Mouse (Mus musculus): ENCODE results near the gene Uba3.

Uba3 gene

GRCm38 (mm10) chr6:97205439-97205885, at the start of gene Uba3:
TSS of gene Uba3 (minus strand) at chr6:97205647.
- peak; percentile 100 for DNase-seq (ENCODE audit: low spot score in 2 of 2)

GRCm38 (mm10) chr6:97252711-97253221, 47.3 kb upstream of the Uba3 start, which contains the start of gene Lmod3:
TSS of gene Lmod3 (minus strand) at chr6:97252759.
- DNase-seq (ENCODE audit: low spot score in 2 of 2): no peak

- no peak for DNase-seq (ENCODE audit: low spot score in 2 of 2)
These were observed 46.6 kb upstream of the Uba3 start for GRCm38 (mm10) chr6:97252086-97252485.

GRCm38 (mm10) chr6:97250966-97251365, 45.5 kb upstream of the Uba3 start:
- DNase-seq (ENCODE audit: low spot score in 2 of 2): peak; percentile 28 to 66

GRCm38 (mm10) chr6:97245200-97245599, 39.8 kb upstream of the Uba3 start:
- no peak for DNase-seq (ENCODE audit: low spot score in 2 of 2)

- no peak for DNase-seq (ENCODE audit: low spot score in 2 of 2)
These were observed 37.1 kb upstream of the Uba3 start for GRCm38 (mm10) chr6:97242522-97242921.

- DNase-seq (ENCODE audit: low spot score in 2 of 2): no peak
These were observed 34.6 kb upstream of the Uba3 start for GRCm38 (mm10) chr6:97240092-97240491.

GRCm38 (mm10) chr6:97239360-97239759, 33.9 kb upstream of the Uba3 start:
- no peak for DNase-seq (ENCODE audit: low spot score in 2 of 2)

GRCm38 (mm10) chr6:97236088-97236487, 30.6 kb upstream of the Uba3 start:
- no peak for DNase-seq (ENCODE audit: low spot score in 2 of 2)

- no peak for DNase-seq (ENCODE audit: low spot score in 2 of 2)
These were observed 29.6 kb upstream of the Uba3 start for GRCm38 (mm10) chr6:97234911-97235668.

GRCm38 (mm10) chr6:97227067-97227847, 21.8 kb upstream of the Uba3 start:
- no peak for DNase-seq (ENCODE audit: low spot score in 2 of 2)

GRCm38 (mm10) chr6:97226083-97226491, 20.6 kb upstream of the Uba3 start:
- DNase-seq (ENCODE audit: low spot score in 2 of 2): no peak

GRCm38 (mm10) chr6:97224505-97224904, 19.1 kb upstream of the Uba3 start:
- no peak for DNase-seq (ENCODE audit: low spot score in 2 of 2)

GRCm38 (mm10) chr6:97223566-97223965, 18.1 kb upstream of the Uba3 start:
- DNase-seq (ENCODE audit: low spot score in 2 of 2): no peak

GRCm38 (mm10) chr6:97222931-97223467, 17.6 kb upstream of the Uba3 start:
- DNase-seq (ENCODE audit: low spot score in 2 of 2): no peak

- no peak for DNase-seq (ENCODE audit: low spot score in 2 of 2)
These were observed 16.9 kb upstream of the Uba3 start for GRCm38 (mm10) chr6:97222321-97222720.

- no peak for DNase-seq (ENCODE audit: low spot score in 2 of 2)
These were observed 16.0 kb upstream of the Uba3 start for GRCm38 (mm10) chr6:97221205-97222025.

GRCm38 (mm10) chr6:97220672-97221071, 15.2 kb upstream of the Uba3 start:
- no peak for DNase-seq (ENCODE audit: low spot score in 2 of 2)

GRCm38 (mm10) chr6:97216154-97216821, 10.8 kb upstream of the Uba3 start:
- no peak for DNase-seq (ENCODE audit: low spot score in 2 of 2)

- DNase-seq (ENCODE audit: low spot score in 2 of 2): peak; percentile 28 to 69
These were observed 6.5 kb upstream of the Uba3 start for GRCm38 (mm10) chr6:97211981-97212380.

All from spleen, postnatal 4 days (tissue).